Mouse (Mus musculus) kidney, embryonic 14.5 days (tissue): ENCODE measurements around the gene Dqx1. TPM values are rescaled to one million over a fixed set of nuclear protein-coding genes. Genes with fewer than 3 reads are reported as not detected.

Experiments
- ATAC-seq: fragments of 200-750 bp; cut with Nextera tagmentation; 2 replicates; pipeline ENCODE4 v1.8.0; 2017; ENCODE audit warnings: moderate number of reproducible peaks, mild to moderate bottlenecking, moderate TSS enrichment, moderate library complexity; ENCODE audit not compliant: low FRiP score, low TSS enrichment
- H3K27ac ChIP-seq: fragments of 300-500 bp; sonication (generic); 2 replicates; pipeline ENCODE4 v1.5.1; 2014; ENCODE audit warnings: low read depth, mild to moderate bottlenecking, low read length, moderate library complexity, mixed read lengths
- H3K27me3 ChIP-seq: fragments of 300-500 bp; sonication (generic); 2 replicates; pipeline ENCODE4 v1.6.1; 2014; ENCODE audit warnings: mild to moderate bottlenecking, low read length; ENCODE audit not compliant: control insufficient read depth, insufficient read depth
- H3K36me3 ChIP-seq: fragments of 300-500 bp; sonication (generic); 2 replicates; pipeline ENCODE4 v1.6.1; 2014; ENCODE audit warnings: low read length, mixed read lengths; ENCODE audit not compliant: control insufficient read depth, insufficient read depth
- H3K4me1 ChIP-seq: fragments of 300-500 bp; sonication (generic); 2 replicates; pipeline ENCODE4 v1.6.1; 2014; ENCODE audit warnings: low read length, mixed read lengths; ENCODE audit not compliant: control insufficient read depth, insufficient read depth
- H3K4me2 ChIP-seq: fragments of 300-500 bp; sonication (generic); replicated peaks from 2 replicates; pipeline ENCODE4 v1.6.1; 2014; ENCODE audit warnings: low read depth, mild to moderate bottlenecking, low read length
- H3K4me3 ChIP-seq: fragments of 300-500 bp; sonication (generic); 2 replicates; pipeline ENCODE4 v1.5.1; 2014; ENCODE audit warnings: mild to moderate bottlenecking, low read length
- H3K9ac ChIP-seq: fragments of 300-500 bp; sonication (generic); 2 replicates; pipeline ENCODE4 v1.6.1; 2014; ENCODE audit warnings: low read depth, mild to moderate bottlenecking, low read length, moderate library complexity
- H3K9me3 ChIP-seq: fragments of 300-500 bp; sonication (generic); 2 replicates; pipeline ENCODE4 v1.6.1; 2016; ENCODE audit warnings: low read length; ENCODE audit not compliant: control insufficient read depth
- WGBS: fragments of 180-500 bp; shearing (Covaris S2); extraction: QIAGEN DNeasy Blood & Tissue Kit; methylation state at CpG from one replicate; pipeline ENCODE4 v1.1.7; 2014; 5-methylcytosine and 5-hydroxymethylcytosine counted together
- polyA plus RNA-seq: library from polyadenylated mRNA; unstranded; fragments of >200 nt; fragmentation: Nextera tagmentation; extraction: Ambion mirVana; gene quantifications from 2 replicates; pipeline ENCODE4 v1.2.1, GENCODE M21; 2014

Dqx1 gene
- polyA plus RNA-seq, 1 experiment from 2014 or later = 2.6 TPM

- no peak overlapping the region for H3K4me2 ChIP-seq
- ATAC-seq = no peak
- H3K4me3 ChIP-seq = no peak overlapping the region
These were observed 38.6 kb upstream of the Dqx1 start for GRCm38 (mm10) chr6:83019044-83019443.

GRCm38 (mm10) chr6:83020121-83020520 lies 37.5 kb upstream of the Dqx1 start:
- Histone ChIP-seq H3K9me3 (no peaks in the 10 kb centered on the region), H3K4me3 (no peak overlapping the region), H3K4me2 (no peak overlapping the region), H3K9ac (no peak overlapping the region), H3K27me3 (no peaks in the 10 kb centered on the region), H3K4me1 (no peaks in the 10 kb centered on the region), H3K36me3 (no peaks in the 10 kb centered on the region), H3K27ac (no peak overlapping the region)
- 85% methylated on average over 6 of the region's 6 CpGs for WGBS
- no peak for ATAC-seq

More at GRCm38 (mm10) chr6:83019044-83019443, 38.6 kb upstream of the Dqx1 start:
- Histone ChIP-seq H3K9me3 (no peaks in the 10 kb centered on the region), H3K27ac (no peak overlapping the region), H3K36me3 (no peaks in the 10 kb centered on the region), H3K4me1 (no peaks in the 10 kb centered on the region), H3K9ac (no peak overlapping the region), H3K27me3 (no peaks in the 10 kb centered on the region)
- WGBS = 70% methylated on average over 3 of the region's 3 CpGs

- no peaks in the 10 kb centered on the region for H3K4me1 ChIP-seq
- no peak overlapping the region for H3K4me3 ChIP-seq
- H3K9ac ChIP-seq = no peak overlapping the region
- H3K27ac ChIP-seq = no peak overlapping the region
- H3K4me2 ChIP-seq = no peak overlapping the region
- peak; percentile 82 for ATAC-seq
- no peaks in the 10 kb centered on the region for H3K9me3 ChIP-seq
- no peaks in the 10 kb centered on the region for H3K36me3 ChIP-seq
- 56% methylated on average over 4 of the region's 4 CpGs for WGBS
- no peaks in the 10 kb centered on the region for H3K27me3 ChIP-seq
These were observed 36.6 kb upstream of the Dqx1 start for GRCm38 (mm10) chr6:83020836-83021593.

GRCm38 (mm10) chr6:83023008-83023407 lies 34.6 kb upstream of the Dqx1 start:
- Histone ChIP-seq H3K9me3 (no peaks in the 10 kb centered on the region), H3K9ac (no peak overlapping the region), H3K4me1 (no peaks in the 10 kb centered on the region), H3K36me3 (no peaks in the 10 kb centered on the region), H3K27ac (no peak overlapping the region), H3K27me3 (no peaks in the 10 kb centered on the region), H3K4me2 (no peak overlapping the region), H3K4me3 (no peak overlapping the region)
- WGBS = 87% methylated on average over 9 of the region's 9 CpGs
- ATAC-seq = no peak

DNA sequence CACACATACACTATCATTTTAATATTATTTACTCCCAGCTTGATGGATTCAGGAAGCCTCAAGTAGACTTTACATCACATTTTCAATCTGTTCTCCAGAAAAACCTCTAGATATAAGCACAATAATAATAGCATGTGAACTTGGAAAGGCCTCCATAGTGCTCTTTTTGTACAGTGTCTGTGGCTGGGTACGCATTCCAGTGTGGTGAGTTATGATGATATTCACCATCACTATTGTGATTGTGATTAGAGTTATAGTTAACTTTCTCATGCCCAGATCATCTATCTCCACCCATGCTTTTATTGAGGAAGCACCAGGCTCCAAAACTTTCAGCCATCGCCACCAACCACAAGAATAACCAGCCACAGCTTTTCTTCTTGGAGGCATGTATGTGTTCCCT lies 33.9 kb upstream of the Dqx1 start:
- H3K9ac ChIP-seq = no peak overlapping the region
- no peaks in the 10 kb centered on the region for H3K4me1 ChIP-seq
- H3K36me3 ChIP-seq = no peaks in the 10 kb centered on the region
- H3K4me3 ChIP-seq = no peak overlapping the region
- no peak overlapping the region for H3K27ac ChIP-seq
- no peak for ATAC-seq
- WGBS = 97% methylated on average over 2 of the region's 2 CpGs
- no peaks in the 10 kb centered on the region for H3K27me3 ChIP-seq
- H3K9me3 ChIP-seq = no peaks in the 10 kb centered on the region
- H3K4me2 ChIP-seq = no peak overlapping the region

GRCm38 (mm10) chr6:83024421-83024820 lies 33.2 kb upstream of the Dqx1 start:
- no peak overlapping the region for H3K9ac ChIP-seq
- no peaks in the 10 kb centered on the region for H3K9me3 ChIP-seq
- H3K4me3 ChIP-seq = no peak overlapping the region
- no peak for ATAC-seq
- no peaks in the 10 kb centered on the region for H3K36me3 ChIP-seq
- H3K4me2 ChIP-seq = no peak overlapping the region
- H3K27ac ChIP-seq = no peak overlapping the region
- WGBS = 63% methylated on average over 4 of the region's 4 CpGs
- H3K4me1 ChIP-seq = no peaks in the 10 kb centered on the region
- H3K27me3 ChIP-seq = no peaks in the 10 kb centered on the region

- no peaks in the 10 kb centered on the region for H3K36me3 ChIP-seq
- no peak overlapping the region for H3K9ac ChIP-seq
- H3K27ac ChIP-seq = no peak overlapping the region
- H3K4me3 ChIP-seq = no peak overlapping the region
- H3K9me3 ChIP-seq = no peaks in the 10 kb centered on the region
- H3K27me3 ChIP-seq = no peaks in the 10 kb centered on the region
- H3K4me1 ChIP-seq = no peaks in the 10 kb centered on the region
- 93% methylated on average over 4 of the region's 4 CpGs for WGBS
- no peak for ATAC-seq
- H3K4me2 ChIP-seq = no peak overlapping the region
These were observed 32.4 kb upstream of the Dqx1 start for GRCm38 (mm10) chr6:83025221-83025620.

DNA sequence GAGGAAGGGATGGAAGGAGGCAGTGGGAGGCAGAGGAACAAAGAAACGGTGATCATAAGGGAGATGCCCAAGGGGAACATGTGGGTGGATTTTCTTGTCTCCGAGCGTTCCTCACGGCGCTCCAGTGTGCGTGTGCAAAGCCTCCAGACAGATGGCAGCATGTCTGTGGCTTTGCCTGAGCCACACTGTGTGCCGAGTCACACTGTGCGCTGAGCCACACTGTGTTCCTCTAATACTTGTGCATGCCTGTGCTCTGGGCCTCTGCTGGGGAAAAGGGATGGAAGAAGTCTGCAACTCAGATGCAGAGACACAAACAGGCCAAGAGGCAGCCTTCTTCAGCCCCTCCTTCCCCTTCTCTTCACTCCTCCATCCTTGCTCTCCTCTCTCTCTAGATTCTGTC lies 30.4 kb upstream of the Dqx1 start:
- Histone ChIP-seq H3K9ac (no peak overlapping the region), H3K36me3 (peaks cover 4% of the 10 kb centered on the region; the same call in 1 of the 2 replicates), H3K4me2 (no peak overlapping the region), H3K4me3 (no peak overlapping the region), H3K4me1 (peaks cover 4% of the 10 kb centered on the region; the same call in 1 of the 2 replicates), H3K27ac (no peak overlapping the region), H3K9me3 (no peaks in the 10 kb centered on the region), H3K27me3 (peaks cover 14% of the 10 kb centered on the region; the same call in 1 of the 2 replicates)
- WGBS = 70% methylated on average over 8 of the region's 8 CpGs
- ATAC-seq = no peak

GRCm38 (mm10) chr6:83027706-83028105 lies 29.9 kb upstream of the Dqx1 start:
- Histone ChIP-seq H3K9me3 (no peaks in the 10 kb centered on the region), H3K36me3 (peaks cover 4% of the 10 kb centered on the region; the same call in 1 of the 2 replicates), H3K4me2 (no peak overlapping the region), H3K27me3 (peaks cover 14% of the 10 kb centered on the region; the same call in 1 of the 2 replicates), H3K4me1 (peaks cover 4% of the 10 kb centered on the region; the same call in 1 of the 2 replicates), H3K9ac (no peak overlapping the region), H3K27ac (no peak overlapping the region), H3K4me3 (no peak overlapping the region)
- 62% methylated on average over 8 of the region's 9 CpGs for WGBS
- no peak; the same call in 1 of the 2 replicates for ATAC-seq
